In the genomic region with DNA sequence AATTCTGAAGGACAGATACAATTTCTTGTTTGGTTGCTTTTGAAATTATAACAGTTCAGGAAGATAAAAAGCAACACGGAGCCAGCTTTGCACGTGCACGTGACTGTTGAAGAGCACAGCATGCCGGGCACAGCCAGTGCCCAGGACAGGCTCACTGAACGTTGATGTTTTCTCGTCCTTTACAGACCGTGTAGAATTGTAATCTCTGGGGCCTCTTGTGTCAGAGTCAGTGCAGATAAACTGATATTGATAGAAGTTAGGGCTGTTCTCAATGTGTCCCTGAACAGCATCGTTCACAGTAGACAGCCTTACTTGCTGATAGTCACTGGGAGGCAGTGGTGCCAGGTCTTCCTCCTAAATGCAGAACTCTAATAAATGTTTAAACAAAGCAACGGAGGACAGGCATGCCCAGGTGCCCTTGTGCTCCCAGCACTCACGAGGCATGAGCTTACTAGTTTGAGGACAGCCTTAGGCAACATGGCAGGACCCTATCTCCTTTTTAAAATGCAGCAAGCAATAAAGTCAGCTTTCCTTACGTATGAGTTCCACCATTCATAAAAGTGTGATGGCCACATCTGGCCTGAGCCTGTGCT, we compare ENCODE assay signal across 13 mouse cellular contexts.
DNase-seq lines count a peak whose midpoint lies in the region; ATAC-seq lines count a peak whose summit lies in the region.
"Had no signal": no experiment of that assay in that cellular context is flagged by ENCODE, and none has a peak within 500 bp of the region (broad histone marks: within the 10 kb centered on the region; RNA-seq: fewer than 3 reads in every experiment).

No protein-coding gene starts in this region.

- no peak; the same call in 1 of the 2 replicates for ATAC-seq in forebrain, embryonic 13.5 days
- no peak for ATAC-seq in forebrain, embryonic 11.5 days (replicated peaks; ENCODE audit: low FRiP score)
- ATAC-seq in intestine, embryonic 15.5 days: no peak
- ATAC-seq in midbrain, embryonic 12.5 days (ENCODE audit: low FRiP score, low read depth): no peak
- no peak for ATAC-seq in cerebellum, adult (ENCODE audit: insufficient number of reproducible peaks, low FRiP score, low TSS enrichment)

- WGBS in forebrain, embryonic 13.5 days: 73% methylated on average over 11 of the region's 11 CpGs
- 85% methylated on average over 11 of the region's 11 CpGs for WGBS in forebrain, embryonic 11.5 days
- WGBS in intestine, embryonic 15.5 days: 53% methylated on average over 11 of the region's 11 CpGs
- WGBS in midbrain, embryonic 12.5 days: 69% methylated on average over 11 of the region's 11 CpGs

- H3K9ac ChIP-seq in forebrain, embryonic 13.5 days: no peak overlapping the region
- no peak overlapping the region for H3K9ac ChIP-seq in forebrain, embryonic 11.5 days (ENCODE audit: low read length)
- no peak overlapping the region for H3K9ac ChIP-seq in intestine, embryonic 15.5 days
- no peak overlapping the region for H3K9ac ChIP-seq in midbrain, embryonic 12.5 days (replicated peaks)

- no peak overlapping the region for H3K4me3 ChIP-seq in forebrain, embryonic 13.5 days
- H3K4me3 ChIP-seq in forebrain, embryonic 11.5 days (ENCODE audit: low read depth, low read length): no peak overlapping the region
- H3K4me3 ChIP-seq in intestine, embryonic 15.5 days (replicated peaks): no peak overlapping the region
- H3K4me3 ChIP-seq in midbrain, embryonic 12.5 days: no peak overlapping the region
- H3K4me3 ChIP-seq: heart, embryonic 10.5 days had no signal

- DNase-seq in forebrain, embryonic 11.5 days (ENCODE audit: low spot score): no peak
- peak; percentile 13 for DNase-seq in MN1 (ENCODE audit: low spot score)
- no peak for DNase-seq in layer of hippocampus, adult 8-10 months (ENCODE audit: low spot score in 2 of 2)
- no peak for DNase-seq in frontal cortex, postnatal 10 days (ENCODE audit: low spot score in 2 of 2)
- DNase-seq: cerebellum, adult 9-10 months; liver; lung, postnatal 10 days; thymus, postnatal 25 days had no signal

- no peaks in the 10 kb centered on the region for H3K27me3 ChIP-seq in forebrain, embryonic 13.5 days
- H3K27me3 ChIP-seq in forebrain, embryonic 11.5 days (ENCODE audit: control insufficient read depth, insufficient read depth, low read length): no peaks in the 10 kb centered on the region
- H3K27me3 ChIP-seq in intestine, embryonic 15.5 days (replicated peaks): no peaks in the 10 kb centered on the region
- H3K27me3 ChIP-seq in midbrain, embryonic 12.5 days: no peaks in the 10 kb centered on the region

- H3K4me1 ChIP-seq in forebrain, embryonic 13.5 days: peaks cover 43% of the 10 kb centered on the region
- H3K4me1 ChIP-seq in forebrain, embryonic 11.5 days (replicated peaks; ENCODE audit: control insufficient read depth, insufficient read depth, low read length): peaks cover 2% of the 10 kb centered on the region; the same call in 1 of the 2 replicates
- H3K4me1 ChIP-seq in intestine, embryonic 15.5 days (replicated peaks): 0 out of 2 replicates have a peak, but pooled peaks cover 2% of the 10 kb centered on the region
- peaks cover 39% of the 10 kb centered on the region for H3K4me1 ChIP-seq in midbrain, embryonic 12.5 days

- H3K9me3 ChIP-seq in forebrain, embryonic 13.5 days (replicated peaks): no peaks in the 10 kb centered on the region
- H3K9me3 ChIP-seq in forebrain, embryonic 11.5 days (ENCODE audit: control insufficient read depth, low read length): no peaks in the 10 kb centered on the region
- no peaks in the 10 kb centered on the region for H3K9me3 ChIP-seq in intestine, embryonic 15.5 days
- H3K9me3 ChIP-seq in midbrain, embryonic 12.5 days: 0 out of 2 replicates have a peak, but pooled peaks cover 4% of the 10 kb centered on the region
- H3K9me3 ChIP-seq: heart, embryonic 10.5 days had no signal

- no peak overlapping the region for H3K4me2 ChIP-seq in forebrain, embryonic 13.5 days
- H3K4me2 ChIP-seq in forebrain, embryonic 11.5 days (ENCODE audit: low read depth, low read length, severe bottlenecking): no peak overlapping the region
- no peak overlapping the region for H3K4me2 ChIP-seq in intestine, embryonic 15.5 days (replicated peaks)
- H3K4me2 ChIP-seq in midbrain, embryonic 12.5 days (replicated peaks): no peak overlapping the region

- no peaks in the 10 kb centered on the region for H3K36me3 ChIP-seq in forebrain, embryonic 13.5 days (ENCODE audit: poor library complexity, severe bottlenecking)
- no peaks in the 10 kb centered on the region for H3K36me3 ChIP-seq in forebrain, embryonic 11.5 days (ENCODE audit: control insufficient read depth, insufficient read depth, low read length)
- no peaks in the 10 kb centered on the region for H3K36me3 ChIP-seq in intestine, embryonic 15.5 days
- H3K36me3 ChIP-seq in midbrain, embryonic 12.5 days: no peaks in the 10 kb centered on the region
- H3K36me3 ChIP-seq: heart, embryonic 10.5 days had no signal

- 0 out of 2 replicates have a peak overlapping the region, but pooled peaks have one; percentile 48 for H3K27ac ChIP-seq in forebrain, embryonic 13.5 days
- H3K27ac ChIP-seq in forebrain, embryonic 11.5 days (ENCODE audit: low read depth, low read length): no peak overlapping the region
- peak overlapping the region; percentile 28; the same call in 1 of the 2 replicates for H3K27ac ChIP-seq in intestine, embryonic 15.5 days
- peak overlapping the region; percentile 77 for H3K27ac ChIP-seq in midbrain, embryonic 12.5 days (replicated peaks)
- H3K27ac ChIP-seq: heart, embryonic 10.5 days had no signal
